Mouse (Mus musculus): ENCODE results near the gene Atp5h. TPM values are rescaled to one million over a fixed set of nuclear protein-coding genes. Genes with fewer than 3 reads are reported as not detected.

Atp5h gene
- total RNA-seq, 2 experiments from 2014 or later, result 478 to 524 TPM

DNA sequence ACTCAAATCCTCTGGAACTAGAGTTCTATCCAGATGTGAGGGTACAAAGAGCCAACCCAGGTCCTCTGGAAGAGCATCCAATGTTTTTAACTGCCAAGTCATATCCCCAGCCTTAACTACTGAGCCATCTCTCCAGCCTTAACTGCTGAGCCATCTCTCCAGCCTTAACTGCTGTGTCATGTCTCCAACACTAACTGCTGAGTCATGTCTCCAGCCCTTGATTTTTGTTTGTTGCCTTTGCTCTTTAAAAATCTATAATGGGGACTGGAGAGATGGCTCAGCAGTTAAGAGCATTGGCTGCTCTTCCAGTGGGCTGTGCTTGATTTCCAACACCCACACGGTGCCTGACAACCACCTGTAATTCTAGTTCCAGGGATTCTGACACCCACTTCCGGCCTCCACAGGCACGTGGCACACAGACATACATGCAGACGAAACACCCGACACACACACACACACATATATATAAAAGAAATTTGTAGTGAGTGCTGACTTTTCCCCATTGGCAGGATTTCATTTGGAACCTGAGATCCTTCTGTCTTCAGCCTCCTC is 17.9 kb upstream of the Atp5h start:
- no peak for DNase-seq

DNA sequence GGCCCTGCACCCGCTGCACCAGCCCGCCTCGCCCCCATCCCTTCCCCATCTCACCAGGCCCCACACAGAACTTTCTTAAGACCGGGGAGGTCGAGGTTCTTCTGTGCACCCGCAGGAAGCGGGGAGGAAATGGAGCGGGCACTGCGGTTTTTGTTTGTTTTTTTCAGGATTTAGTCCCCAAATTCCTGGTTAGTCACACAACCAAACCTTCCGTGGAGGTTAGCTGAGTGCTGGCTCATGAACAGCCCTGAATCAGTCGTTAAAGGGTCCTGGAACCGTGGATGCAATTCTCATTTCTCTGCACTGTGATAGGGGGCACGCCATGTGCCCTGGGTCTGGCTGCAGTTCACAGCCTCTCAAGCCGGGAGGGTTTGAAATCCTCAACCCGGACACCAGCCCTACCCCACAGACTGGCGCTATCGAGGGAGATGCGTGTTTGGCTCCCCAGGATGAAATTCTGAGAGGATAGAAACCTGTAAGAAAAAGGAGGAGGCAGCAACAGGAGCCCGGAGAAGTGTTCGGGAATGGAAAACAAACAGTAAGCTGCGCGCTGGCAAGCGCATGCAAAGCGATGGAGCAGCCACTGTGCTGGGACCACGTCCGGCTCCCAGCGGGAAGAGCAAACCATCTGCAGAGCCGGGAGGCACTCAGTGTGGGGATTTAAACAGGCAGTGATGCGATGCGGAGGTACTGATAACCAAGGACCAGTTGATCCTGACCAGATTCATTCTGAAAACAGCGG is 16.0 kb upstream of the Atp5h start:
- DNase-seq, result peak in 1 of 2 experiments; percentile 48

DNA sequence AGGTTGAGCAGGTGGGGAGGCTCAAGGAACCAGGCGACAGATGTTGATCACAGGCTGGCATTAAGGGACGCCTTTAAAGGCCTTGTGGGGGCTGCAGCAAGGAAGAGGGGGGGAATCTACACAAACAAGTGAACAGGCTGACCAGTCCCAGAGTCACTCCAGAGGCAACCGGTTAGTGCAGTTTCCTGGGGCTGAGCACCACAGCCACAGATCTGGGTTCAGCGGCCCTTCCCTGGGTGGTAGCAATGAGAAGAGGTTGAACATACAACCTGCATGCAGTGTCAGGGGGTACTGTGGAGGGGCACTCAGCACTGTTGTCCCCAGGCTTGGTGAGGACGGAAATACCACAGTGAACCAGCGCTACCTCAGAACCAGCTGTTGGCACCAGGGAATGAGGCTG is 13.6 kb upstream of the Atp5h start:
- no peak for DNase-seq

DNA sequence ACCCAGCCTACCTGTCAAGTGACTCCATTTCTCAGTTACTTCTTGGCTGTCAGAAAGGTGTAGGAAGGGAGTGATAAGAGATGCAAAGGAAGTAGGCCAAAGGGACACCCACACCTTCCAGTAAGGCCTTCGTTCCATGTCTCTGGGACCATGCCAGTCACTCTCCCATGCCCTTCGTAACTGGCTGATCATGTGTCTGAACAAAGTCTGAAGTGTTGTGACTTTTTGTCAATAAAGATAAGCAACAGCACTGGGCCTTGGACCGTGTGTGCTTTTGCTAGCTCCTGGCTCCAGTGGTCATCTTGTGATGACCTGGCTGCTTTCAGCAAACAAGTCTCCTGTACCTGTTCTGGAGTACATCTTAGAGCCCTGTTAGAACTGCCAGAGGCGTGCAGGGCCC is 13.1 kb upstream of the Atp5h start:
- DNase-seq, result no peak

DNA sequence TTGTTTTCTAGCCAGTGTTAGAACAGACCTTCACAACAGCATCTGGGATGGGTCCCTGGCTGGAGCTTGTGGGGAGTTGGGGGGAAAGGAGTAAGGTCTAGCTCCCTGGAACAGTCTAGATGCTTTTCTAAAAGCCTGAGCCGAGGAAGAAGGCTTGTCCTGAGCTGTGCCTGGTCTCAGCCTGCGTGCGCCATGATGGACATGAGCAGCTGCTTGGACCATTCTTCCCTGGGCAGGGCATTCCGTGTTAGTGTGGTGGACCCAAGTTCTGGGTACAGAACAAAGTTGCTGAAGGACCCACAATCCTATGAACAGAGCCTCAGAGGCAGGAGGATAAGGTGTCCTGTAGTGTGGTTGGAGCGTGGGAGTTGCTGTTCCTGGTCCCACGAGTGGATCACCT is 10.8 kb upstream of the Atp5h start:
- DNase-seq, result no peak

- DNase-seq, result no peak
Observed at GRCm38 (mm10) chr11:115429307-115429706, 9.5 kb upstream of the Atp5h start.

GRCm38 (mm10) chr11:115427482-115428331 is 7.9 kb upstream of the Atp5h start:
- peak; percentile 66 to 71 for DNase-seq

GRCm38 (mm10) chr11:115425671-115426070 is 5.9 kb upstream of the Atp5h start:
- no peak for DNase-seq

DNA sequence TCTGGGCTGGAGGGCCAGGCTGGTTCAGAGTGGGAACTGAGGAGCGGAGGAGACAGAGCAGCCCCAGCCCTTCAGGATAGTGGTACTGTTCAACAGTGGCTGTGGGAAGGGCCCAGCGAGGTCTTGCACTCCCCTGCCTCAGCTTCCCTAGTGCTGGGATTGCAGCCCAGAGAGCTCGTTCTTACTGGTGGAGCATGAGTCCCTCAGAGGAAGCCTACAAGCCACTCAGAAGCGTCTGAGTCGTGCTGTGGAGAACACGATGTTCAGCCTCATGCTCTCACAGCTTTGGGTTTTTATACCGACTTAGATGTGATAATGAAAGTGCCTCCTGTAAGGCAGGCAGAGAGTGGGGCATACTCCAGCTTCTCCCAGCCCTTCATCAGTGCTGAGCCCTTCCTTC is 4.9 kb upstream of the Atp5h start:
- no peak for DNase-seq

- no peak for DNase-seq
Observed at GRCm38 (mm10) chr11:115423091-115423490, 3.3 kb upstream of the Atp5h start.

DNA sequence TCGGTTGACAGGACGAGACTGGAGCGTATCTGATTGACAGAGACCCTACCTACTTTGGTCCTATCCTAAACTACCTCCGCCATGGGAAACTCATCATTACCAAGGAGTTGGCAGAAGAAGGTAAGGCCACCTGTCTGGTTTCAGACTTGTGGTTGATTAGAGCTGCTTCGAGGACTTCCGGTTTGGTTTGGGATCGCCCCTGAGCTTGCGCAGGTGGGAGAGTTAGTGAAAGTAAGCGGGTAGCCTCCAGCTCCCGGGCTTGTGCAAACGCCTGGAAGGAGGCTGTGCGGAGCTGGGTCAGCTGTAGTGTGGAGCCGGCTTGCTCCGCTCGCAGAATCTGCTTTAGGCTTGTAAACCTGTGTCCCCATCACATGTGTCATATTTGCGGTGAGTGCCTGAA is 2.2 kb upstream of the Atp5h start:
- no peak for DNase-seq

GRCm38 (mm10) chr11:115421328-115421727 is 1.6 kb upstream of the Atp5h start:
- DNase-seq, result no peak

- DNase-seq, result peak; percentile 54 to 62
Observed at GRCm38 (mm10) chr11:115420336-115421190, 801 bp upstream of the Atp5h start.

- DNase-seq, result no peak
Observed at GRCm38 (mm10) chr11:115409556-115409955, 10.2 kb downstream of the Atp5h start.

DNA sequence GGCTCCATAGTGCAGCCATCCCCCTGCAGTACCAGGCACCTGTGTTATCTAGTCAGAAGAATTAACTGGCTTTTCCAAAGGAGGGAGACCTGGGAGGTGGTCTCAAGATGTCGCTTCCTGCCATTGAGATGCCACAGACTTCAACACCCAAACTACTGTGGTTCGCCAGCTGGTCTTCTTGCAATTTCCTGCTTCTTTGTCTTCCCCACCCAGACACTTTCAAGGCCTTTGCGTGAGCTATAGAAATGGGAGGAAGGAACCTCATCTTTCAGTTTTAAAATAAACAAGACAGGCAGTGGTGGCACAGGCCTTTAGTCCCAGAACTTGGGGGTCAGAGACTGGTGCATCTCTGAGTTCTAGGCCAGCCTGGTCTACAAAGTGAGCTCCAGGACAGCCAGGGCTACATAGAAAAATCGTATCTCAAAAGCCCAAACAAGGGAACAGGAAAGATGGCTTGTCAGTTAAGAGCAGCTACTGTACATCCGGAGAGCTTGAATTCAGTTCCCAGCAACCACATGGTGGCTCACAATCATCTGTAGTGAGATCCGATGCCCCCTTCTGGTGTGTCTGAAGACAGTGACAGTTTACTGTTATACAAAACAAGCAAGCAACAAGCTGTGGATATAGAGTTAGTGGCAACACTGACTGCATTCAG is 11.4 kb downstream of the Atp5h start:
- no peak for DNase-seq

DNA sequence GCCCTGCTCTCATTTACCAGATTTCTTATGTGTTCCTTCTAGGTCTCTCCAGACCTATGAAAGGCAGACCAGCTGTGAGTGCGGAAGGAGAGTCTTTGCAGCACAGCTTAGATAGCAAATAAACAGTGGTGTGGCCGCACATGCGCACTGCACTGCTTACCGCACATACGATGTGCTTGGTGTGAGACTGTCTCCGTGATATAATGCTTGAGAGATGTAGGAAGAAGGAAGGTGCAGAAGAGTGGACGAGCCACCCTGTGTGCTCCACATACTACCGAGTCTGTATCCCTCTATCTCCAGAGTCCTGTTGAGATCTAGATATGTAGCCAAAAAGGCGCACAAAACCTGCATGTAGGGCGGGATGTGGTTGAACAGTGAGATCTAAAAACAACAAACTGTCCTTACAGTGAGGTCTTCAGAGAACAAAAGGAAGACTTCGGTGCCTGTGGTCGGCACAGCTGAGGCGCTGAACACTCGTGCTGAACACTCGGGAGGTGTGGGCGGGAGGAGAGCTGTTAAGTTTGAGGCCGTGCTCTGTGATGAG is 12.8 kb downstream of the Atp5h start:
- DNase-seq, result no peak

- DNase-seq, result no peak
Observed at GRCm38 (mm10) chr11:115405723-115406122, 14.0 kb downstream of the Atp5h start.

DNA sequence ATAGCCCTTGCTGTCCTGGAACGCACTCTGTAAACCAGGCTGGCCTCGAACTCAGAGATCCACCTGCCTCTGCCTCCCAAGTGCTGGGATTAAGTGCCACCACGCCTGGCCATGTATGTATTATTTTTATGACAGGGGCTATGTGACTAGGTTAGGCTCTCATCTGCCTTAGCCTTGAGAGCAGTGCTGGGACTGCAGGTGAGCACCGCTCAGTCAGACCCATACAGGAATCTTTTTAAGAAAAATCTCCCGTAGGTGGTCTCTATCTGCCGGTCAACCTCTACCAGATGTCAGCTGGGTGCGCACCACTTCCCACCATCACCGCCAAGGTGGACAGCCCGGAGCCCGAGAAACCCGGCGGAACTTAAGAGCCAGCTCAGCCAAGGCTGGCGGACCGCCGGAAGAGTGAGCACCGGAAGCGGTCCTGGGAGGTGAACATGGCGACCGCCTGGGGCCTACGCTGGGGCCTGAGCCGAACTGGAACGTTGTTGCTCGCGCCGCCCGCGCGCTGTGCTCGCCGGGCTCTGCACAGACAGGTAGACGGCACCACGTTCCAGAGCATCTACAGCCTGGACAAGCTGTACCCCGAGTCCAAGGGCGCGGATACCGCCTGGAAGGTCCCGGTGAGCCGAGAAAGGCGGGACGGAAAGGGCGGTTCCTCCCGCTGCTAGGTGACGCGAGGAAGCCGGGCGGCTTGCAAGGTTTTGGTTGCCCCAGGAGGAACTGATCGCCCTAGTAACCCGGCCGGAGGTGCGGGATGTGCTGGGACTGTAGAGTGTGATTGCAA is 16.2 kb downstream of the Atp5h start, which contains the start of gene Mrpl58:
Mrpl58 (plus strand) TSS at position 415 of the 787 bp plus-strand sequence.
- peak; percentile 87 to 88 for DNase-seq

DNA sequence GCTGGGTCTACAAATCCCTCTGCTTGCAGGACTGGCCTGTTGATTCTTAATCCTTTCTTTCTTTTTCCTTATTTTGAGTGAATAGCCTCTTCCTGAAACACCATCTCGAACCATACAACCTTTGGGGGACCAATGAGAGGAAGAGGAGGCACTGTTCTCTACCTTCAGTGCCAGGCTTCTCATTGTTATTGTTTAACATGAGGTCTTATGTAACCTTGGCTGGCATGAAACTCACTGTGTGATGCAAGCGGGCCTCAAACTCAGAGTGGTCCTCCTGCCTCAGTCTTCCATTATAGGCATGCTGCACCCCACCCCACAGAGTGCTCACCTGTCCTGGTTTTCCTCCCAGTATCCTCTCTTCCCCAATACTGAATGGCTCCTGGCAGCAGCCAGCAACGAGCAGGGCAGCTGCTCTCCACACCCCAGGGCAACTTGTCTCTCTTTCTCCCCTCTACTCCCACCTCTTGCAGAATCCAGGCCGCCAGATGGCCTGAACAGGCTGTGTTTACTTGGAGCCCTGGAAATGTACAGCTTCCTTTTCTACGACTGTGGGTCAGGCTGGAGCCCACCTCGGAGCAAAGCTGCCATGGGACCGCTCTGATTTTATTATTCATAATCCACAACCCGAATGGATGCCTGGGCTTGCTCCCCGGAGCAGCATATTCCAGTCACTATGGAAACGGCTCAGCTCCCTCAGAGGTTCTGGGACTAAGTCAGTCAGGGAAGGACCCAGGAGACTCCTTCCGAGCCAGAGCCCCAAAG is 19.0 kb downstream of the Atp5h start:
- peak; percentile 69 to 77 for DNase-seq

GRCm38 (mm10) chr11:115400126-115400525 is 19.6 kb downstream of the Atp5h start:
- DNase-seq, result no peak
